In the genomic region with DNA sequence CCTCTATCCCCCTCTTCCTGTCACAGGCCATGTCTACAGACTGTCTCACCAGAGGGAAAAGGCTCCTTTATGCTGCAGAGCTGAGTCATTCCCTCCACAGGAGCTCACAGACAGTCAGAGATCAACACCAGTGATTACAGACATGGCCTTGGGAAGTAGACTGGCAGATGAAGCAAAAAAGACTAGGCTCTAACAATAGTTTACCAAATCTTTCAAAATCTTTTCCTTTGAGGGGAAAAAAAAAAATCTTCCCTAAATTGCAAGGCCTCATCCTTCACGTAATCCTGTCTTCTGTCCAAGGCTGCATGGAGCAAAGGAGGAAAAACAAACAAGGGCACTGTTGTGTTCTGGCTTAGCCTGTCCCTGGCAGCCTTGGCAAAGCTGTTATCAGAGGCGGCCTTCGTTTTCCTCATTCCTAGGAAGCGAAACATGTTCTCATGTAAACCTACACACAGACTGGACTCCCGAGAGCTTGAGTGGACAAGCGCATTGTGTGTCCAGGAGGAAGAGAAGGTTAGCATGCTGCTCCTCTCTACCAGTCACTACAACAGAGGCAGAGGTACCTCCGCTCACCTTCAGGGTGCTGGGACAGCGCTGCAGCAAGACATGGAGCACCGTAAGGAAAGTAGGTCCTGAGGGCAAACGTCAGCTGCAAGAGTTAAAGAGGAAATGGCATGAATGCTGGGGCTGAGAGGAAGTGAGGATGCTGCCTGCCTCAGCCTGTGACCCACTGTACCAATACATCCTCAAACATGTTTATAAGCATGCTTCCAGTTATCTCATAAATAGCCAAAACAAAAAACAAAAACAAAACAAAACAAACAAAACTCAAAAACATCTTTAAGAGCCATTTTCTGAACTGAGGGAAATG, we compare ENCODE assay signal across 9 mouse cellular contexts.
A peak's percentile ranks its signal among the peaks of the same experiment; 100 is the strongest.
DNase-seq lines count a peak whose midpoint lies in the region; TF ChIP-seq lines count a peak whose summit lies in the region.
"Had no signal": no experiment of that assay in that cellular context is flagged by ENCODE, and none has a peak within 500 bp of the region (broad histone marks: within the 10 kb centered on the region; RNA-seq: fewer than 3 reads in every experiment).

No protein-coding gene starts in this region.

- no peak overlapping the region for H3K9ac ChIP-seq in heart, adult 2 months (ENCODE audit: low read depth, low read length)

- intact Hi-C loops in heart, adult 2 months (cut with DNase I) = no loop called here
- intact Hi-C loops in heart, postnatal 10 days (cut with DNase I) = no loop called here

- no peaks in the 10 kb centered on the region for H3K79me2 ChIP-seq in heart, adult 2 months (replicated peaks; ENCODE audit: control insufficient read depth, insufficient read depth, low read length)

- 57% methylated on average over 10 of the region's 10 CpGs for WGBS in heart, adult 2 months
- WGBS in limb, embryonic 10.5 days = 82% methylated on average over 10 of the region's 10 CpGs

- DNase-seq in heart, adult 2 months = no peak
- DNase-seq in heart, postnatal 10 days = no peak
- DNase-seq in thymus, postnatal 0 days (ENCODE audit: low spot score) = peak; percentile 43
- DNase-seq in thymus, postnatal 10 days (ENCODE audit: low spot score in 2 of 2) = no peak
- no peak for DNase-seq in limb, embryonic 10.5 days (ENCODE audit: low spot score)
- no peak for DNase-seq in gastrocnemius, adult 18-20 months (ENCODE audit: low spot score)
- no peak for DNase-seq in urinary bladder, postnatal 14 days (ENCODE audit: low spot score)
- DNase-seq in urinary bladder, postnatal 4 days (ENCODE audit: low spot score in 2 of 2) = no peak
- DNase-seq: thymus, adult 2 months had no signal

- no peak for TF ChIP-seq EP300 in heart, adult 2 months (IDR thresholded peaks at IDR 0.05; ENCODE audit: insufficient read depth, low read depth, low read length)

- no peak overlapping the region for H3K4me3 ChIP-seq in heart, adult 2 months
- H3K4me3 ChIP-seq in limb, embryonic 10.5 days = no peak overlapping the region

- peak overlapping the region; percentile 36 for H3K27ac ChIP-seq in heart, adult 2 months
- peak overlapping the region; percentile 73 for H3K27ac ChIP-seq in limb, embryonic 10.5 days

- H3K4me1 ChIP-seq in heart, adult 2 months (ENCODE audit: control insufficient read depth, insufficient read depth, low read length) = peaks cover 19% of the 10 kb centered on the region
- peaks cover 58% of the 10 kb centered on the region for H3K4me1 ChIP-seq in limb, embryonic 10.5 days

- H3K9me3 ChIP-seq in limb, embryonic 10.5 days (replicated peaks) = no peaks in the 10 kb centered on the region

- H3K27me3 ChIP-seq in heart, adult 2 months (ENCODE audit: control insufficient read depth, insufficient read depth, low read length) = no peaks in the 10 kb centered on the region
- no peaks in the 10 kb centered on the region for H3K27me3 ChIP-seq in limb, embryonic 10.5 days (ENCODE audit: low read depth, poor library complexity, severe bottlenecking)

- TF ChIP-seq CTCF in heart, adult 2 months (IDR thresholded peaks at IDR 0.05) = no peak

- no peak for TF ChIP-seq POLR2A in heart, adult 2 months (IDR thresholded peaks at IDR 0.05; ENCODE audit: insufficient read depth, low read depth, low read length)

- peaks cover 4% of the 10 kb centered on the region for H3K36me3 ChIP-seq in heart, adult 2 months (ENCODE audit: control insufficient read depth, insufficient read depth, low read length)
- peaks cover 3% of the 10 kb centered on the region; the same call in 1 of the 2 replicates for H3K36me3 ChIP-seq in limb, embryonic 10.5 days
